Mouse (Mus musculus) hindbrain, embryonic 13.5 days (tissue): ENCODE measurements at regions not wholly inside any gene's neighbourhood (a gene's known extent, or its start where the extent isn't known, plus 50 kb on each side); places are given as distances from the start of the nearest gene placed in this dataset.

ENCODE experiments used
- ATAC-seq: fragments of 200-750 bp; cut with Nextera tagmentation; 2 replicates; pipeline ENCODE4 v1.8.0; 2017; ENCODE audit warnings: moderate TSS enrichment; ENCODE audit not compliant: low FRiP score
- H3K27ac ChIP-seq: fragments of 300-500 bp; sonication (generic); 2 replicates; pipeline ENCODE4 v1.5.1; 2015; ENCODE audit warnings: inconsistent platforms, mild to moderate bottlenecking, moderate library complexity
- H3K27me3 ChIP-seq: fragments of 300-500 bp; sonication (generic); 2 replicates; pipeline ENCODE4 v1.6.1; 2015; ENCODE audit warnings: mild to moderate bottlenecking, inconsistent platforms
- H3K36me3 ChIP-seq: fragments of 300-500 bp; sonication (generic); 2 replicates; pipeline ENCODE4 v1.6.1; 2015; ENCODE audit warnings: mild to moderate bottlenecking, inconsistent platforms
- H3K4me1 ChIP-seq: fragments of 300-500 bp; sonication (generic); replicated peaks from 2 replicates; pipeline ENCODE4 v1.6.1; 2015; ENCODE audit warnings: inconsistent platforms
- H3K4me2 ChIP-seq: fragments of 300-500 bp; sonication (generic); 2 replicates; pipeline ENCODE4 v1.6.1; 2015; ENCODE audit warnings: inconsistent platforms, mild to moderate bottlenecking, moderate library complexity
- H3K4me3 ChIP-seq: fragments of 300-500 bp; sonication (generic); 2 replicates; pipeline ENCODE4 v1.5.1; 2015; ENCODE audit warnings: mild to moderate bottlenecking, inconsistent platforms
- H3K9ac ChIP-seq: fragments of 300-500 bp; sonication (generic); 2 replicates; pipeline ENCODE4 v1.6.1; 2015; ENCODE audit warnings: mild to moderate bottlenecking, inconsistent platforms
- H3K9me3 ChIP-seq: fragments of 300-500 bp; sonication (generic); 2 replicates; pipeline ENCODE4 v1.6.1; 2016; ENCODE audit warnings: inconsistent platforms
- WGBS: fragments of 180-500 bp; shearing (Covaris S2); methylation state at CpG from one replicate; pipeline ENCODE4 v1.1.7; 2015; 5-methylcytosine and 5-hydroxymethylcytosine counted together

DNA sequence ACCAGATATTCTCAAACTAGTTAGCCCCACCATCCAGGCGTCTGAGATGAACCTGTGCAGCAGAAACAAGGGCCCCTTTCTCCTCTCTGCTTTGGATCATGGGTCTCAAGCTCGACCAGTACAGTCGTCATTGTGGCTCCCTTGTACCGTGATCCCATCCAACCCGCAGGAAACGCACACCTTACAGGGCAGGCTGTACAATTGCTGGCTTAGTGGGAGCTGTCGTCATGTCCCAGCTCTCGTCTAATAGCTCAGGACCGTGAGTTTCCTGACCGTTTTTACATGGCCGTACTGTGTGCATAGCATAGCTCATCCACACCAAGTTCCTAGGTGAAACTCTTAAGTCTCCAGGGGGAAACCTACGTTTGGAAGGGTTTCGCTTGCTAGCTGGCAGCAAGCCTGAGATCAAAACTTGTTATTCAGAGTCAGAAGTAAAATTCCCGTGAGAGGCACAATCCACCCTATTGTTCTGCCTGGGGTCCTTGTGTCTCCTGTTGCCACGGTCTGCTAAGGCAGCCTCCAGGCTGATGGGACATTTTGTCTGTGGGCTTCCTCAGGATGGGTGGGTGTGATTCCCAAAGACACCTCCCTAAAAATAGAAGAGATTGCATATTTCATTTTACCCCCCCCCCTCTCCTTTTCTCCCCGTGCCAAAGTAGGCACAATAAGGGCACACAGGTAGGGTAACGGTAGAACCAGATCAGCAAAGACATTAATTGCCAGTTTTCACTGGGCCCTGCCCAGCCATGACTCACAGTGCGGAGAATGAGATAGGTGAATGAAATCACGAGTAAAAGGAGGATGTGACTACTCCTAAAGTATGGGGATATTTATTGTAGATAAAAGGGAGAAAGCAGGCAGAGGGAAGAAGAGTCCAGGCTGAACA lies 68.2 kb upstream of the Rapgef5 start:
- Histone ChIP-seq H3K9ac (no peak overlapping the region), H3K4me3 (no peak overlapping the region), H3K9me3 (no peaks in the 10 kb centered on the region), H3K4me1 (peaks cover 15% of the 10 kb centered on the region), H3K27ac (no peak overlapping the region), H3K4me2 (no peak overlapping the region), H3K36me3 (no peaks in the 10 kb centered on the region), H3K27me3 (no peaks in the 10 kb centered on the region)
- 56% methylated on average over 19 of the region's 19 CpGs for whole genome bisulfite sequencing
- ATAC-seq: no peak

DNA sequence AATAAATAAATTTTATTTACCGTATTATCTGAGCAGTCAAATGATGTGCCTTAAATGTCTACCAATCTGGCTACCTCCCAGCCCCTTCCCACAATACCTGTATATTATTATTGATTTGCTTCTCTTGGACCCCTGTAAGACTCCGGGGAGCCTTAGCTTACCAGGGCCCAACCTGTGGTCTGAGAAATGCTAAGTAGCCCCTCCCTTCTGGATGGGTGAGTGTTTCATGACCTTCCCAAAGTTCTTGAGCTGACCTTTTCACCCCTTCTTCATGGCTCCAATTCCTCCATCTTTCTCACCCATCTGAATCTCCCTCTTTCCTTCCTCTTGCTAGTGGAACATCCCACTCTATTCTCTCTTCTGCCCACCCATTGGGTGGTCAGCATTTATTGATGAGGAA lies 67.2 kb upstream of the Rapgef5 start:
- Histone ChIP-seq H3K4me1 (peaks cover 15% of the 10 kb centered on the region), H3K27me3 (no peaks in the 10 kb centered on the region), H3K9ac (no peak overlapping the region), H3K4me2 (no peak overlapping the region), H3K36me3 (no peaks in the 10 kb centered on the region), H3K27ac (no peak overlapping the region), H3K9me3 (no peaks in the 10 kb centered on the region), H3K4me3 (no peak overlapping the region)
- WGBS: 90% methylated on average over 2 of the region's 2 CpGs
- ATAC-seq: no peak

DNA sequence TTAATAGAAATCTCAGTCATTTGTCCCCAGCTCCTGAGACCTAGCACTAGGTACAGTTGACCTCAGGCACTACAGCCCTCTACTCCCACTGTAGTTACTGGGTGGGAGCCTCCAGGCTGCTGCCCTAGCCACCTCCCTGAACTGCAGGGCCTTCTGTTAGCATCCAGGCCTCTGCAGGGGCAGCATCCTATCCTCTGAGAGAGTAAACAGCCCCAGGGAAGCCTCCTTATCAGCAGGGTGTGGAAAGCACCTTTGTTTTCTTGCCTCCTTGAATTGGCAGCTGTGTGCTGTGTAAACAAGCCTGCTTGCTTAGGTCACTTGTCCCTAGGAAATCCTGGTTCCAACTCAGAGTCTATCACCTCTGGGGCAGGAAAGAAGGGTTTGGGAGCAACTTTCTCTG lies 66.2 kb upstream of the Rapgef5 start:
- Histone ChIP-seq H3K9ac (no peak overlapping the region), H3K9me3 (no peaks in the 10 kb centered on the region), H3K27me3 (no peaks in the 10 kb centered on the region), H3K4me3 (no peak overlapping the region), H3K27ac (no peak overlapping the region), H3K4me2 (no peak overlapping the region), H3K36me3 (no peaks in the 10 kb centered on the region), H3K4me1 (peaks cover 15% of the 10 kb centered on the region)
- ATAC-seq: no peak

DNA sequence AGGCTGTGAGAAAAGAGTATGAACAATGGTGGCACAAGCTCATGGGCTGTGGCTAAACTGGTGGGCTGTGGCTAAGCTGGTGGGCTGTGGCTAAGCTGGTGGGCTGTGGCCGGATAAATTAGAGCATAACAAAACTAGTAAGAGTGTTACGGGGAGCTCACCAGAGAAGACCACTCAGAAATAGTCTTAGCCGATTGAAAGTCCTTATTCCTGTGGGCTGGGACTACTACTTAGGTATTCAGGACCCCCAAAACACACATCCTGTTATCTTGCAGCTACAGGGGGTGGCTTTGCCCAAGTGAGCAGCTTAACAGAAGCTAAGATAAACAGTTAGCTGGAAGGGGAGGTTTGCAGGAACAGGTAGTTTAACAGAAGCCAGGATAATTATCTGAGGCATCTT lies 65.4 kb upstream of the Rapgef5 start:
- Histone ChIP-seq H3K4me2 (no peak overlapping the region), H3K27me3 (no peaks in the 10 kb centered on the region), H3K4me1 (peaks cover 15% of the 10 kb centered on the region), H3K9me3 (no peaks in the 10 kb centered on the region), H3K4me3 (no peak overlapping the region), H3K27ac (no peak overlapping the region), H3K9ac (no peak overlapping the region), H3K36me3 (no peaks in the 10 kb centered on the region)
- WGBS: 77% methylated on average over 3 of the region's 3 CpGs
- ATAC-seq: no peak

DNA sequence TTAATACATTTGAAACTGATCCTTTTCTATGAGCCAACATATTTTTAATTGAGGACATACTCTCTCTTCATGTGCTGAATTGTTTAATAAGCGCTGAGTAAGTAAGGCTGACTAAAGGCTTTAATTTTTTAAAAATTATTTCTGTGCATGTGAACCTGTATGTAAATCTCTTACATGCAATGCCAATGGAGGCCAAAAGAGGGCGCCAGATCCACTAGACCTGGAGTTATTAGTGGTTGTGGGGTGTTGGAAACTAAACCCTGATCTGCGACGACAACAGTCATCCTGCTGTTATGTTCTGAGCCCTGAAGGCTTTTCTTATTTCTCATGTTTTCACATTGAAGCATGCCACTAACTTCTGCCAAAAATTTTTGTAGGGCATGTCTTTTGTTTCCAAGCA lies 64.8 kb upstream of the Rapgef5 start:
- peaks cover 15% of the 10 kb centered on the region for H3K4me1 ChIP-seq
- WGBS: 62% methylated on average over 4 of the region's 4 CpGs
- H3K27me3 ChIP-seq: no peaks in the 10 kb centered on the region
- H3K9ac ChIP-seq: no peak overlapping the region
- H3K27ac ChIP-seq: no peak overlapping the region
- ATAC-seq: no peak
- no peaks in the 10 kb centered on the region for H3K9me3 ChIP-seq
- H3K36me3 ChIP-seq: no peaks in the 10 kb centered on the region
- H3K4me3 ChIP-seq: no peak overlapping the region
- H3K4me2 ChIP-seq: no peak overlapping the region

DNA sequence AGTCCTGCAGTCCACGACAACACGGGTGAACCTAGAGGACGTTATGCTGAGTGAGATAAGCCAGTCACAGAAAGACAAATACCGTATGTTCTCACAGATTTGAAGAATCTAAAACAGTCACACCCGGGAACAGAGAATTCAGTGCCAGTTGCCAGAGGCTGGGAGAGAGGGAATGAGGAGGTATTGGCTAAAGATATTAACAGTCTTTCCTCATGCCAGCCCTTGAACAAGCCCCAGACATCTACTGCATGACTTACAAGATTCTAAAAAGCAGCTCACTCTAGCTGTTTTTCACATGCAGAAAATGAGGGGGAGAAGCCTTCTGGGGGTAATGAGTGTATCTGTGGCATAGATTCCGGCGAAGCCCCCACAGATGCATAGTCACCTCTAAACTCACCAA lies 60.5 kb upstream of the Rapgef5 start:
- H3K27ac ChIP-seq: no peak overlapping the region
- peaks cover 3% of the 10 kb centered on the region; the same call in 1 of the 2 replicates for H3K4me1 ChIP-seq
- no peaks in the 10 kb centered on the region for H3K36me3 ChIP-seq
- H3K4me3 ChIP-seq: no peak overlapping the region
- H3K4me2 ChIP-seq: no peak overlapping the region
- H3K9ac ChIP-seq: no peak overlapping the region
- no peaks in the 10 kb centered on the region for H3K9me3 ChIP-seq
- no peaks in the 10 kb centered on the region for H3K27me3 ChIP-seq
- ATAC-seq: no peak
- 84% methylated on average over 7 of the region's 7 CpGs for WGBS

DNA sequence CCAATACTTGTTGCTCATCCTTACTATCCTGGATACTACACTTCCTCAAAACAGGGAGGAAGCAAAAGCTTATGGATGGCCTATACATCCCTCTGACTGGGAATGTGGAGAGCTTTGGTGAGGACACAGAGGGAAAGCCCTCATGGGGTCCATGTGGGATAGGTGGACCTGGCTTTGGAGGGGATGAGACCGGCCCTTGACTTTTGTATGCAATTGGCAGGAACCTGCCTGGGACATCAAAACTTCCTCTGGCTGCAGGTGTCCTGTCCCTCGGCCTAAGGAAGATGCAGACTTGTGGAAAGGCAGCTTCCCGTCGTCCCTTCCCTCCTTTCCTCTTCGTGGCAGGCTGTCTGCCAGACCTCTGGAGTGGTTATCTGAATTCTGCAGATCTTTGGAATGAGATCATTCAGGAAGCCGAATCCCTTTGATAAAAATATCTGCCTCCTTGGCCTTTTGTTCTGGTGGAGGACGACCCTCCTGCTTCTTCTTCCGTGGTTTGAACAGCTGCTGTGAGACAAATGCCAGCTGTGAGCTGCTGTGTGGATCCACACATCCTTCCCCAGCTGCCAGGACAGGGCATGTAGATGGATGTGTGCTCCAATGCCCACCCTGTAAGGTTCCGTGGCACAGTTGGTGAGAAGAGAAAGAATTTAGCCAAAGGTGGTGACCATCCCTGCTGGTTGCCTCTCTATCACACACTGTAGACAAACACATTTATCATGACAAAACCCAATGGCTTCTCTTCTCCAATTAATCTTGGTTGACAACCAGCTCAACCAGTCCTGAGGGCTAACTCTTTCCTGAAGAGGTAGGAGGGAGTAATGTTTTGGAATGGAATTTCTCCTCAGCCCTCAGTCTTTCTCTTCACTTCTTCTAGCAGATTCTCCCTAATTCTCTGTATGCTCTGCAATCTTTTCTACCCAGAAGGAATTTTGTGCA lies 57.9 kb upstream of the Rapgef5 start:
- Histone ChIP-seq H3K4me1 (peaks cover 3% of the 10 kb centered on the region; the same call in 1 of the 2 replicates), H3K9me3 (no peaks in the 10 kb centered on the region), H3K4me3 (no peak overlapping the region), H3K9ac (no peak overlapping the region), H3K27me3 (no peaks in the 10 kb centered on the region), H3K36me3 (no peaks in the 10 kb centered on the region), H3K27ac (no peak overlapping the region), H3K4me2 (no peak overlapping the region)
- WGBS: 49% methylated on average over 9 of the region's 9 CpGs
- ATAC-seq: no peak

DNA sequence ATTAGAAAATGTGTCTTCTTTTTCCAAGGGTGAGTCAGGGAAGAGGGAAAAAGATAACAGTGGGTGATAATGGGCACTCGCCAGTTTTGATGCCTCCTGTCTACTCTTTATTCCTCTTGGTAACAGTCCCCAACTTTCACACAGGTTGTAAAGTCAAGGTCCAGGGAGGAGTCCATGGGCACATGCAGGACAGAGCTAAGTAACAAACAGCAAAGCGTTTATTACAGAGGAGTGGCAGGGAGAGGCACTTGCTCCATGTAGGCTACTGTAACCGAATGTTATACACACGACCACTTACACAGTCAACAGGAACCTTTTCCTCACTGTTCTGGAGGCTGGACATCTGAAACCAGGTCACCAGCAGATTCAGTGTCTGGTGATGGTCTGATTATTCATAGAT lies 56.7 kb upstream of the Rapgef5 start:
- WGBS: 90% methylated on average over 4 of the region's 4 CpGs
- no peak for ATAC-seq
- no peak overlapping the region for H3K4me3 ChIP-seq

DNA sequence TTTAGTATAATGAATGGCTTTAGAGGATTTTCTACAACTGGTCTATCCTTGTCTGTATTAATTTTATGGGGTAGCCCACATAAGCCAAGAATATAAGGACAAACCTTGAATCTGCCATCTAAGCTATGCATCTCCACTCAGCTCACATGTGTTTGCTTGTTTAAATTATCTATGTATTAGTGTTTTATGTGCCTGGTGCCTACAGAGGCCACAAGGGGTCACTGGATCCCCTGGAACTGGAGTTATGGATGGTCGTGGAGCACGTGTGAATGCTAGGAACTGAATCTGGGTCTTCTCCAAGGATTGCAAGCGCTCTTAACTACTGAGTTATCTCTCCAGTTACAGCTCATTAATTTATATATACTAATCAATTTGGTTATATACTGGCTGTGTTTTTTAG lies 51.1 kb upstream of the Rapgef5 start:
- ATAC-seq: no peak
- H3K27me3 ChIP-seq: no peaks in the 10 kb centered on the region
- H3K9ac ChIP-seq: no peak overlapping the region
- 87% methylated on average over 3 of the region's 3 CpGs for WGBS
- no peaks in the 10 kb centered on the region for H3K9me3 ChIP-seq
- no peak overlapping the region for H3K4me2 ChIP-seq
- no peaks in the 10 kb centered on the region for H3K36me3 ChIP-seq
- H3K27ac ChIP-seq: no peak overlapping the region
- H3K4me3 ChIP-seq: no peak overlapping the region
- H3K4me1 ChIP-seq: no peaks in the 10 kb centered on the region

More for the DNA sequence above, 56.7 kb upstream of the Rapgef5 start:
- Histone ChIP-seq H3K4me1 (peaks cover 3% of the 10 kb centered on the region; the same call in 1 of the 2 replicates), H3K4me2 (no peak overlapping the region), H3K9me3 (no peaks in the 10 kb centered on the region), H3K9ac (no peak overlapping the region), H3K27me3 (no peaks in the 10 kb centered on the region), H3K36me3 (no peaks in the 10 kb centered on the region), H3K27ac (no peak overlapping the region)

DNA sequence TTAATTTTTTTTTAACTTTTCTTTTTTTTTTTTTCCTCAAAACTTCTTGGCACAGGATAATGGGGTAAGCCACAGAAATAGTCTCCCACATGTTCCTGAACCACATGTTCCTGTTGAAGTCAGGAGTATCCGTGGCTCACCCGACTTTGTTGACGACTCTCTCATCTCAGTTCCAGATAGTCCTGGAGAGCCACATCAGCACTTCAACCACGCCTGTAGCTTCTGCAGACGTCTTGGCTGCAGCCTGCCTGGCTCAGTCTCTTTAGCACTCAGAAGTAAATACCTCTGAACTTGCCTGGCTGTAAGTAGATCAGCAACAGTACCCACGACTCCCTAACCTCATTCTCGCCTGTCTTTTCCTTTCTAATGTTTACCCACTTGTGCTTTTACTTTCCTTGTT lies 50.3 kb upstream of the Rapgef5 start:
- Histone ChIP-seq H3K4me3 (no peak overlapping the region), H3K4me2 (no peak overlapping the region), H3K9ac (no peak overlapping the region), H3K4me1 (no peaks in the 10 kb centered on the region), H3K9me3 (no peaks in the 10 kb centered on the region), H3K27ac (no peak overlapping the region), H3K36me3 (no peaks in the 10 kb centered on the region), H3K27me3 (no peaks in the 10 kb centered on the region)
- ATAC-seq: no peak
- 70% methylated on average over 7 of the region's 7 CpGs for WGBS
